Mouse (Mus musculus) erythroblast, adult 5-6 weeks (primary cell): ENCODE data around the gene Cga. TPM values are rescaled to one million over a fixed set of nuclear protein-coding genes. Genes with fewer than 3 reads are reported as not detected.

ENCODE experiments used
- total RNA-seq, 2 experiments: library from RNA; stranded (forward) in 1 of 2; stranded (reverse) in 1 of 2; fragments of 150-400 nt in 1 of 2; fragments of 200-764, 138-1000 nt in 1 of 2; gene quantifications; 2 replicates each; pipeline versions ENCODE4 v1.2.3 to v1.2.4; 2015 to 2017; ENCODE audit warnings: low replicate concordance in 2 of 2

Cga gene
- total RNA-seq, 2 experiments from 2014 or later, result not detected

Other genes with a start within 250 kb of the Cga start
- gene Slc35a1, start 206.3 kb upstream of the Cga start, total RNA-seq (2015; ENCODE audit: low replicate concordance), result 2.3 and 4.0 TPM in 2 replicates
- 2.5 and 3.8 TPM in 2 replicates for gene Slc35a1, start 206.3 kb upstream of the Cga start, total RNA-seq (2017; ENCODE audit: low replicate concordance)
- gene Cfap206, start 163.6 kb upstream of the Cga start, total RNA-seq (2015; ENCODE audit: low replicate concordance), result not detected in 2 replicates
- not detected in 2 replicates for gene Cfap206, start 163.6 kb upstream of the Cga start, total RNA-seq (2017; ENCODE audit: low replicate concordance)
- gene Gm136, start 137.5 kb upstream of the Cga start, total RNA-seq (2015; ENCODE audit: low replicate concordance), result not detected in 2 replicates
- gene Gm136, start 137.5 kb upstream of the Cga start, total RNA-seq (2017; ENCODE audit: low replicate concordance), result not detected in 2 replicates
- gene Smim8, start 115.4 kb upstream of the Cga start, total RNA-seq (2015; ENCODE audit: low replicate concordance), result 15.8 and 16.1 TPM in 2 replicates
- gene Smim8, start 115.4 kb upstream of the Cga start, total RNA-seq (2017; ENCODE audit: low replicate concordance), result 28.5 and 29.4 TPM in 2 replicates
- 9.2 and 10.4 TPM in 2 replicates for gene Zfp292, start 10.8 kb upstream of the Cga start, total RNA-seq (2015; ENCODE audit: low replicate concordance)
- 6.4 and 7.8 TPM in 2 replicates for gene Zfp292, start 10.8 kb upstream of the Cga start, total RNA-seq (2017; ENCODE audit: low replicate concordance)